Mouse (Mus musculus) forebrain, embryonic 12.5 days (tissue): ENCODE data around the gene Zswim3. TPM values are rescaled to one million over a fixed set of nuclear protein-coding genes. Genes with fewer than 3 reads are reported as not detected.
"Not testable (repeated sequence)": the region's sequence is repeated elsewhere in the genome, so short reads cannot be mapped to it uniquely, and the experiment has no call there.

Source experiments
- ATAC-seq: fragments of 200-750 bp; cut with Nextera tagmentation; 2 replicates; pipeline ENCODE4 v1.8.0; 2017; ENCODE audit warnings: moderate TSS enrichment; ENCODE audit not compliant: low FRiP score
- H3K27ac ChIP-seq: fragments of 300-500 bp; sonication (generic); 2 replicates; pipeline ENCODE4 v1.5.1; 2016; ENCODE audit warnings: mild to moderate bottlenecking
- H3K27me3 ChIP-seq: fragments of 300-500 bp; sonication (generic); 2 replicates; pipeline ENCODE4 v1.6.1; 2016; ENCODE audit warnings: mild to moderate bottlenecking
- H3K36me3 ChIP-seq: fragments of 300-500 bp; sonication (generic); replicated peaks from 2 replicates; pipeline ENCODE4 v1.6.1; 2016; ENCODE audit warnings: mild to moderate bottlenecking
- H3K4me1 ChIP-seq: fragments of 300-500 bp; sonication (generic); 2 replicates; pipeline ENCODE4 v1.6.1; 2016
- H3K4me2 ChIP-seq: fragments of 300-500 bp; sonication (generic); 2 replicates; pipeline ENCODE4 v1.6.1; 2016; ENCODE audit warnings: mild to moderate bottlenecking, moderate library complexity
- H3K4me3 ChIP-seq: fragments of 300-500 bp; sonication (generic); replicated peaks from 2 replicates; pipeline ENCODE4 v1.5.1; 2016; ENCODE audit warnings: mild to moderate bottlenecking
- H3K9ac ChIP-seq: fragments of 300-500 bp; sonication (generic); 2 replicates; pipeline ENCODE4 v1.6.1; 2016; ENCODE audit warnings: mild to moderate bottlenecking
- H3K9me3 ChIP-seq: fragments of 300-500 bp; sonication (generic); 2 replicates; pipeline ENCODE4 v1.6.1; 2016
- WGBS: fragments of 180-500 bp; shearing (Covaris S2); methylation state at CpG from one replicate; pipeline ENCODE4 v1.1.7; 2016; 5-methylcytosine and 5-hydroxymethylcytosine counted together
- polyA plus RNA-seq: library from polyadenylated mRNA; unstranded; fragments of >200 nt; fragmentation: Nextera tagmentation; extraction: Ambion mirVana; gene quantifications from 2 replicates; pipeline ENCODE4 v1.2.1, GENCODE M21; 2016

Zswim3 gene
- polyA plus RNA-seq, 1 experiment from 2014 or later = 10.7 TPM

DNA sequence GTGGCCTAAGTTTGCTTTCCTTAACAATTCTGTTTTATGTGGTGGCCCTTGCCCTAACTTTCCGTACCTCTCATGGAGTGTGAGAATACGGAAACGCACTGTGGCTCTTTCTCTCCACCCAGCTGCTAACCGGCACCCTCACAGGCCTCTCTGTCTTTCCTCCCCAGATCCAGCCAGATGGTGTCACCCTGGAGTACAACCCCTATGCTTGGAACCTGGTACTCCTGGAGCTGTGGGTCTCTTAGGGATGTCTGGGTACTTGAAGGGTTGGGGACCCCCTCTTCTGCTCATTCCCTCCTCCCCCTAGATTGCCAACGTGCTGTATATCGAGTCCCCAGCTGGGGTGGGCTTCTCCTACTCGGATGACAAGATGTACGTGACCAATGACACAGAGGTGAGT lies 29.6 kb downstream of the Zswim3 start:
- H3K36me3 ChIP-seq = peaks cover 28% of the 10 kb centered on the region
- H3K27ac ChIP-seq = no peak overlapping the region
- peaks cover 26% of the 10 kb centered on the region for H3K4me1 ChIP-seq
- no peak for ATAC-seq
- H3K9ac ChIP-seq = peak overlapping the region; percentile 78
- H3K4me2 ChIP-seq = peak overlapping the region; percentile 100
- peak overlapping the region; percentile 77 for H3K4me3 ChIP-seq
- no peaks in the 10 kb centered on the region for H3K27me3 ChIP-seq
- 42% methylated on average over 8 of the region's 8 CpGs for WGBS
- H3K9me3 ChIP-seq = no peaks in the 10 kb centered on the region

DNA sequence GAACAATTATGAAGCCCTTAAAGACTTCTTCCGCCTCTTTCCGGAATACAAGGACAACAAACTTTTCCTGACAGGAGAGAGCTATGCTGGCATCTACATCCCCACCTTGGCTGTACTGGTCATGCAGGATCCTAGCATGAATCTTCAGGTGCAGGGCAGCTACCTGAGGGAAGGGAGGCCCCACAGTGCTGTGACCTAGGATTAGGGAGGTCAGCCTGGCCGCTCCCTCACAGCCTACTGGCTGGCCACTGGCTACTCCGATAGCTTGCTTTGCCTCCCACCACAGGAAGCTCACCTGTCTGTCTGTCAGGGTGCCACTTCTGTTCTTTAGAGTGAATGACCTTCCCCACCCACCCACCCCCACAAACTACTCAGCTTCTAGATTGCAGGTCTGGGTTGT lies 30.3 kb downstream of the Zswim3 start:
- 94% methylated on average over 4 of the region's 4 CpGs for WGBS
- no peak for ATAC-seq
- peaks cover 26% of the 10 kb centered on the region for H3K4me1 ChIP-seq
- H3K9me3 ChIP-seq = no peaks in the 10 kb centered on the region
- H3K36me3 ChIP-seq = peaks cover 34% of the 10 kb centered on the region
- no peak overlapping the region for H3K9ac ChIP-seq
- peak overlapping the region; percentile 100; the same call in 1 of the 2 replicates for H3K4me2 ChIP-seq
- no peak overlapping the region for H3K27ac ChIP-seq
- no peak overlapping the region for H3K4me3 ChIP-seq
- H3K27me3 ChIP-seq = no peaks in the 10 kb centered on the region

DNA sequence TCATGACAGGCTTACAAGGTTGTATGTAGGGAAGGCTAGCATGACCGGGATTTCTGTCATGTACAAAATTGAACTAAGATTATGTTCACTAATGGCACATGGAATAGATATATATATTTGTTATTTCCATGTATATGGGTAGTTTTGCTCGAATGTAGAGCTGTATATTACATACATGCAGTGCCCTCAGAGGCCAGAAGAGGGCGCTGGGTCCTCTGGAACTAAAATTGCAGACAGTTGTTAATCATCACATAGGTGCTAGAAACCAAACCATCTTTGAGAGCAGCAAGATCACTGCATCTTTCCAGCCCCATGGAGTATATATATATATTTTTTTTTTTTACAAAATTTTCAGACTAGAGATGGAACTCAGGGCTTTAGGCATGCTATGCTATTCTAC lies 40.9 kb downstream of the Zswim3 start:
- H3K9me3 ChIP-seq = no peaks in the 10 kb centered on the region
- 49% methylated on average over 3 of the region's 3 CpGs for WGBS
- no peaks in the 10 kb centered on the region for H3K4me1 ChIP-seq
- ATAC-seq = no peak
- H3K27ac ChIP-seq = no peak overlapping the region
- no peak overlapping the region for H3K9ac ChIP-seq
- 0 out of 2 replicates have a peak, but pooled peaks cover 6% of the 10 kb centered on the region for H3K36me3 ChIP-seq
- no peak overlapping the region for H3K4me3 ChIP-seq
- no peak overlapping the region for H3K4me2 ChIP-seq
- no peaks in the 10 kb centered on the region for H3K27me3 ChIP-seq

DNA sequence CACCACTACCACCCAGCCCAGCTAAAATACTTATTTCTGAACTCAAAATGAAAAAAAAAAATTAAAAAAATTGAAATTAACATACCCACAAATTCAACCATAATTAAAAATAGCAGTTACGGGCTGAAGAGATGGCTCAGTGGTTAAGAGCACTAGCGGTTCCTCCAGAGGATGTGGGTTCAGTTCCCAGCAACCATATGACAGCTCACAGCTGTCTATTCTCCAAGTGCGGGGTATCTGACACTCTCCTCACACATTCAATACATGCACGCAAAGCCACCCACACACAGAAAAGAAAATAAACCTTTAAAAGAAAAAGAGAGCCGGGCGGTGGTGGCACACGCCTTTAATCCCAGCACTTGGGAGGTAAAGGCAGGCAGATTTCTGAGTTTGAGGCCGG lies 45.2 kb downstream of the Zswim3 start:
- ATAC-seq = no peak

DNA sequence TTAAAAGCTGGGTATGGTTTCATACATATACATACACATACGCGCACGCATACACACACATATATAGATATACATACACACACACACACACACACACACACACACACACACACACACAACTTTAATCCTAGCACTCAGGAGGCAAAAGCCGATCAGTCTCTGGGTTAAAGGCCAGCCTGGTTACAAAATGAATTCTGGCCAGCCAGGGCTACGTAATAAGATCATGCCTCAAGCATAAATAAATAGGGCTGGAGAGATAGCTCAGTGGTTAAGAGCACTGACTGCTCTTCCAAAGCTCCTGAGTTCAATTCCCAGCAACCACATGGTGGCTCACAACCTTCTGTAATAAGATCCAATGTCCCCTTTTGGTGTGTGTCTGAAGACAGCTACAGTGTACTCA lies 50.7 kb downstream of the Zswim3 start:
- not testable (repeated sequence) for H3K4me3 ChIP-seq, H3K9ac ChIP-seq, H3K36me3 ChIP-seq, H3K27ac ChIP-seq, H3K9me3 ChIP-seq, ATAC-seq
- WGBS = 79% methylated on average over 5 of the region's 5 CpGs
- peaks cover 60% of the 10 kb centered on the region for H3K27me3 ChIP-seq
- H3K4me2 ChIP-seq = 0 out of 2 replicates have a peak overlapping the region, but pooled peaks have one; percentile 93
- peaks cover 29% of the 10 kb centered on the region for H3K4me1 ChIP-seq

More for the DNA sequence above, 45.2 kb downstream of the Zswim3 start:
- no peak overlapping the region for H3K27ac ChIP-seq
- WGBS = 93% methylated on average over 8 of the region's 8 CpGs
- no peak overlapping the region for H3K4me2 ChIP-seq
- no peaks in the 10 kb centered on the region for H3K4me1 ChIP-seq
- H3K27me3 ChIP-seq = peaks cover 11% of the 10 kb centered on the region
- H3K36me3 ChIP-seq = 0 out of 2 replicates have a peak, but pooled peaks cover 6% of the 10 kb centered on the region
- H3K9me3 ChIP-seq = no peaks in the 10 kb centered on the region
- H3K9ac ChIP-seq = no peak overlapping the region
- no peak overlapping the region for H3K4me3 ChIP-seq

DNA sequence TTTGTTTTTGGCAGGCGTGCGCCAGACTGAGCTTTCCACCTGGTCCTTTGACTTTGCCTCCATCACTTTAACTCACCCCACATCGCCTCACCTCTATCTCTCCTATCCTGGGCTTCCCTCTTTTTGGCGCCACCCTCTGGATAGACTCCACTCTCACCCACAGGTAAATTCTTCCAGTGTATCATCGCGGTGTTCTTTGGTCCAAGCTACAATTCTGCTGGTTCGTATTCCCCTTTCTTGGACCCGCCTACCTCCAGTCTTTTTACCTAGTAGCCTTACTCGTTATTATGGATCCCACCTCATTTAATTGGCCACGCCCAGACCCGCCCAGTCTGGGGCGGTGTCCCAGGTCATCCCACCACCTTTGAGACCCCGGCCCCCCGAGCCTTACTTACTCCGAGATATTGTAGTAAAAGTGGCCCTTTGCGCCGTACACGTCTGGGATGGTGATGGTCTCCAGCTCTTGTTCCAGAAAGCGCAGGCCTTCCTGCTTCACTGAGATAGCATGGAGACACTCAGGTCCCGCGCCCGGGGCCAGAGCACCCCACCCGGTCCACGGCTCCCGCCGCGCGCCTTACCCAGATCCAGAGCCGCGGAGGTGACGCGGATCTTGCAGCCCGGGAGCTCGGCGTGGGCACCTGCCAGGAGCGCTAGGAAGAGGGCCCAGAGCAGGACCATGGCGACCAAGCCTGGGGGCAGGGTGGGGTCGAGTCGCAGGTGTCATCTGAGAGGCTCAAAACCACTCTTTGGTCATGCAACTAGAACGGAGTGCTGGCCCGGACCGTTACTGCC lies 51.6 kb downstream of the Zswim3 start:
- Histone ChIP-seq H3K4me3 (peak overlapping the region; percentile 51), H3K9me3 (no peaks in the 10 kb centered on the region), H3K4me1 (peaks cover 29% of the 10 kb centered on the region), H3K9ac (peak overlapping the region; percentile 55), H3K27me3 (peaks cover 67% of the 10 kb centered on the region), H3K27ac (no peak overlapping the region), H3K4me2 (peak overlapping the region; percentile 93), H3K36me3 (no peaks in the 10 kb centered on the region)
- 1% methylated on average over 42 of the region's 42 CpGs for WGBS
- ATAC-seq = peak; percentile 40; the same call in 1 of the 2 replicates

DNA sequence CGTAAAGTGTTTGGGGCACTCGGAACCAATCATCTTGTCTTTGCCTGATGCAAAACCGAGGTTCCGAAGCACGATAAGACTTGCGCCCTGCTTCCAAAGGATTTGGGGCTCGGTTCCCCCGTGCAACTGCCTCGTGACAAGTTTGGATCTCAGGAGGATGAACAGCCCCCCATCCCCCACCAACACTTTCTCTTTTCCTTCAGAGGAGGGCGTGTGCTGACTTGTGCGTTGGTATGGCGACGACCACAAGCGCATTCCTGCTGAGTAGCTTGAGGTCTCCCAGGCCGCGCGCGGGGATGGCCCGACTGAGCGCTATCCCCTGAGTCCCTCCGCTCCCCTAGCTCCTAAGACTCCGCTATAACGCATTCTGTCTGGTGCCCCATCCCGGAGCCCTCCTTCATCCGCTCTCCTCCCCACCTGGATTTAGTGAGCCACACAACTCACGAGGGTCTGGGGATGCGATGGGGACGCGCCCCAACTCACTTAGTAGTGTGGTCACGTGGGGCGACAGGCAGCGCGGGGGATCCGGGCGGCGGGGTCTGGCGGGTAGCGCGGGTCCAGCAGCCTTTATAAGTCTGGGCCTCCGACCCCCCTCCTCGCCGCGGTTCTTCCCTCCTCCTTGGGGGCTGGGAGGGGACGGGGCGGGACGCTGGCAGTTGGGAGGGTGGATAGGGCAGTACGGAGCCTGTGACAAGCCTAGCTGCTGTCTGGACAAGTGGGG lies 52.4 kb downstream of the Zswim3 start, which contains the start of gene Pltp:
Gene Pltp (minus strand): TSS at position 611 of the 721 bp plus-strand sequence.
- peak; percentile 74 for ATAC-seq
- Histone ChIP-seq H3K9me3 (no peaks in the 10 kb centered on the region), H3K27me3 (peaks cover 70% of the 10 kb centered on the region), H3K27ac (peak within 1 kb of the TSS; percentile 46; the same call in 1 of the 2 replicates), H3K4me1 (peaks cover 31% of the 10 kb centered on the region), H3K9ac (peak within 1 kb of the TSS; percentile 55), H3K4me3 (peak within 1 kb of the TSS; percentile 51), H3K36me3 (no peaks in the 10 kb centered on the region), H3K4me2 (peak within 1 kb of the TSS; percentile 93)
- WGBS = under 1% methylated on average over 47 of the region's 47 CpGs

DNA sequence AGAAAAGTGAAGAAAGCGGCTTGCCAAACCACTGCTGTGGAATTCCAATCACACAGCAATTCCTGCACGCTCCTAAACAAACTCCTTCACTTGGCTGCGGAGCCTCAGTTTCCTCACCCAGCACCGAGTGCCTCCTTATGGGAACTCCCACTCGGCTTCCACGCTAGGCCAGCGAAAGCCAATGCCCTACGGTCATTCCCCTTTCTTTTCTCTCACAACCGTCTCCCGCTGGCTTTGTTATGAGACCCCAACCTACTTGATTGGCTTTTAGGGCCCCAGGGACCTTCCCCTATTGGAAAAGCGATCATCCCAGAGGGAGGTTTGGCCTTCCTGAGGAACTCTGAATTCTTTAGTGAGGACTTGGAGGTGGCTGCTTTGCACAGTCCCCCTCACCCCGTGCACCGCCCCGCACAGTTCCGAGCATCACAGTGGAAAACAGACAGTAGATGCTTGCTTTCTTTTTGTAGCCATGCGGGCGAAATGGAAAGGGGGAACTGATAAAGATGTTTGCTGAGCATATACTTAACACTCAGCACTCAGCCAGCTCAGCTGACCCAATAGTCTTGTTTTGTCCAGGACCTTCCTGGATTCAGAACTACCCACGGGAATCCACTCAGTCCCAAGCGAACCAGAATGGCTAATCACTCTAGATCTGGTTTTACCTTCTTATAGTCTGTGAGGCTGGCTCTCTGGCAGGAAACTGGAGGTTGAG lies 53.1 kb downstream of the Zswim3 start:
- H3K27ac ChIP-seq = peak overlapping the region; percentile 46; the same call in 1 of the 2 replicates
- H3K4me2 ChIP-seq = peak overlapping the region; percentile 93
- H3K27me3 ChIP-seq = peaks cover 70% of the 10 kb centered on the region
- H3K9ac ChIP-seq = peak overlapping the region; percentile 55
- WGBS = 2% methylated on average over 19 of the region's 19 CpGs
- H3K36me3 ChIP-seq = no peaks in the 10 kb centered on the region
- H3K9me3 ChIP-seq = no peaks in the 10 kb centered on the region
- H3K4me3 ChIP-seq = peak overlapping the region; percentile 51
- peaks cover 32% of the 10 kb centered on the region for H3K4me1 ChIP-seq
- ATAC-seq = no peak; the same call in 1 of the 2 replicates

DNA sequence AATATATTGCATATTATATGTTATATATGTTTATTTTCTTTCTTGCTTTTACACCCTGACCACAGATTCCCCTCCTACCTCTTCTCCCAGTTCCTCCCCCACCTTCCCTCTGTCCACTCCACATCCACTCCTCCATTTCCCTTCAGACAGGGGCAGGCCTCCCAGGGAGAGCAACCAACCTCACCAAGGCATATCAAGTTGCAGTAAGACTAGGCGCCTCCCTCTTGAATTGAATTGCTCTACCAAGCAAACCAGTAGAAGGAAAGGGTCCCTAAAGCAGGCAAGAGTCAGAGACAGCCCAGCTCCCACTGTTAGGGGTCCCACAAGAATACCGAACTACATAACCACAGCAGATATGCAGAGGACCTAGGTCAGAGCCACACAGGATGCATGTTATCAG lies 54.3 kb downstream of the Zswim3 start:
- Histone ChIP-seq H3K36me3 (no peaks in the 10 kb centered on the region), H3K4me3 (no peak overlapping the region), H3K9ac (no peak overlapping the region), H3K27me3 (peaks cover 68% of the 10 kb centered on the region), H3K9me3 (no peaks in the 10 kb centered on the region), H3K4me1 (peaks cover 32% of the 10 kb centered on the region), H3K27ac (no peak overlapping the region), H3K4me2 (no peak overlapping the region)
- WGBS = 60% methylated on average over 2 of the region's 2 CpGs
- ATAC-seq = no peak

DNA sequence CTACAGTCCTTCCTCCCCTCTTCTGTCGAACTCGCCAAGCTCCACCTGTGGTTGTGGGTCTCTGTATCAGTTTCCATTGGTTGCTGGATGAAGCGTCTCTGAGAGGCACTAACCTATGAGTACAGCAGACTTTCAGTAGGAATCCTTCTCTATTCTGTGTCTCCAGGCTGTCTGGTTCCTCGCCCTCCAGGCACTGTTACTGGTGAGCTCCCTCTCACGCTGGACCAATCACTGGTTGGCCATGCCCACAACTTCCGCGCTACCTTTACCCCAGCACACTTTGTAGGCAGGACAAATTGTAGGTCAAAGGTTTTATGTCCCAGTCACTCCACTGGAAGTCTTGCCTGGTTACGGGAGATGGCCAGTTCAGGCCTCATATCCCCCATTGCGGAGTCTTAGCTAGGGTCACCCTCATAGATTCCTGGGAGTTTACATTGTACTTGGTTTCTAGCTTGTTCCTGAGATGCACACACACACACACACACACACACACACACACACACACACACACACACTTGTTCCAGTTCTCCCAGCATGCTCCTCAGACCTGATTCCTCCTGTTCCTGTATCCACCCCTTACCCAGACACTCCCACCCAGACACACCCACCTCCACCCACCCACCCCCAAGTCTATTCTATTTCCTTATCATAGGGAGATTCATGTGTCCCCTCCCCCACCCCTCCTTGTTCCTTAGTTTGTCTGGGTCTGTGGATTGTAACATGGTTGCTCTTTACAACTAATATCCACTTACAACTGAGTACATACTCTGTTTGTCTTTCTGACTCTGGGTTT lies 54.9 kb downstream of the Zswim3 start:
- Histone ChIP-seq H3K4me2 (no peak overlapping the region), H3K4me1 (peaks cover 32% of the 10 kb centered on the region), H3K4me3 (no peak overlapping the region), H3K9me3 (no peaks in the 10 kb centered on the region), H3K27ac (no peak overlapping the region), H3K27me3 (peaks cover 62% of the 10 kb centered on the region), H3K36me3 (no peaks in the 10 kb centered on the region), H3K9ac (no peak overlapping the region)
- 59% methylated on average over 9 of the region's 9 CpGs for WGBS
- ATAC-seq = no peak

DNA sequence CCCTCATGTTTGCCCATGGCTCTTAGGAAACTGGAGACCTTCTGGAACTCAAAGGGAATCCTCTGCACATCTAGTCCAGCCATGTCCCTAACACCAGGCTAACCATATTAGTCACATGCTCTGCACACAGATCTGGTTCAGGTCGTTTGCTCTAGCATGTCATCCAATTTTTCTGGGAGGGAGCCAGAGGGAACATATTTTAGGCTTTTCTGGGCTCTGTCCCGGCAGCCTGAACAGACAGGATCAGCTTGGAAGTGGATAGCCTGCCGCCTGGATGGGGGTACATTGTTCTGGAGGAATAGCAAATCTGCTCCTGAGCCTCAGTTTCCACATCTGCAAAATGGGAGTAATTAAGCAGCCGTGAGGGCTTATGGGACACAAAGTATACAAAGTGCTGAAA lies 56.2 kb downstream of the Zswim3 start:
- H3K4me3 ChIP-seq = no peak overlapping the region
- H3K9me3 ChIP-seq = no peaks in the 10 kb centered on the region
- WGBS = 79% methylated on average over 4 of the region's 4 CpGs

More for the DNA sequence above, 56.2 kb downstream of the Zswim3 start:
- H3K4me1 ChIP-seq = peaks cover 26% of the 10 kb centered on the region
- H3K9ac ChIP-seq = no peak overlapping the region
- no peak for ATAC-seq
- peaks cover 50% of the 10 kb centered on the region for H3K27me3 ChIP-seq
- H3K36me3 ChIP-seq = no peaks in the 10 kb centered on the region
- H3K4me2 ChIP-seq = no peak overlapping the region
- H3K27ac ChIP-seq = no peak overlapping the region
